Mouse (Mus musculus) kidney, postnatal 36 days (tissue): Measurements from ENCODE around the gene Supt20.

ENCODE experiments used
- DNase-seq, 2 experiments: peaks; one replicate each; pipeline ENCODE4 v3.0.0; 2021 to 2022; ENCODE audit warnings: mixed read lengths in 2 of 2

The Supt20 gene

GRCm38 (mm10) chr3:54757446-54757845 lies 64.8 kb downstream of the Supt20 start:
- no peak for DNase-seq

- no peak for DNase-seq
Observed at GRCm38 (mm10) chr3:54759211-54759610, 66.6 kb downstream of the Supt20 start.

GRCm38 (mm10) chr3:54760321-54761115 lies 67.9 kb downstream of the Supt20 start:
- DNase-seq = no peak

- DNase-seq = no peak
Observed at GRCm38 (mm10) chr3:54761258-54761657, 68.7 kb downstream of the Supt20 start.

- DNase-seq = peak; percentile 43 to 68
Observed at GRCm38 (mm10) chr3:54764418-54764817, 71.8 kb downstream of the Supt20 start.

- peak in 1 of 2 experiments; percentile 16 for DNase-seq
Observed at GRCm38 (mm10) chr3:54765521-54765920, 72.9 kb downstream of the Supt20 start.

- DNase-seq = no peak
Observed at GRCm38 (mm10) chr3:54766034-54766433, 73.4 kb downstream of the Supt20 start.

GRCm38 (mm10) chr3:54766811-54767210 lies 74.2 kb downstream of the Supt20 start:
- DNase-seq = no peak

GRCm38 (mm10) chr3:54768592-54768991 lies 76.0 kb downstream of the Supt20 start:
- DNase-seq = no peak

- DNase-seq = no peak
Observed at GRCm38 (mm10) chr3:54769349-54770275, 77.0 kb downstream of the Supt20 start.

- no peak for DNase-seq
Observed at GRCm38 (mm10) chr3:54773613-54774012, 81.0 kb downstream of the Supt20 start.

- no peak for DNase-seq
Observed at GRCm38 (mm10) chr3:54775989-54776631, 83.5 kb downstream of the Supt20 start.
